Mouse (Mus musculus): ENCODE results near the gene Wbp1. TPM values are rescaled to one million over a fixed set of nuclear protein-coding genes. Genes with fewer than 3 reads are reported as not detected.

Gene Wbp1
- polyA plus RNA-seq, 1 experiment: 82.4 TPM

DNA sequence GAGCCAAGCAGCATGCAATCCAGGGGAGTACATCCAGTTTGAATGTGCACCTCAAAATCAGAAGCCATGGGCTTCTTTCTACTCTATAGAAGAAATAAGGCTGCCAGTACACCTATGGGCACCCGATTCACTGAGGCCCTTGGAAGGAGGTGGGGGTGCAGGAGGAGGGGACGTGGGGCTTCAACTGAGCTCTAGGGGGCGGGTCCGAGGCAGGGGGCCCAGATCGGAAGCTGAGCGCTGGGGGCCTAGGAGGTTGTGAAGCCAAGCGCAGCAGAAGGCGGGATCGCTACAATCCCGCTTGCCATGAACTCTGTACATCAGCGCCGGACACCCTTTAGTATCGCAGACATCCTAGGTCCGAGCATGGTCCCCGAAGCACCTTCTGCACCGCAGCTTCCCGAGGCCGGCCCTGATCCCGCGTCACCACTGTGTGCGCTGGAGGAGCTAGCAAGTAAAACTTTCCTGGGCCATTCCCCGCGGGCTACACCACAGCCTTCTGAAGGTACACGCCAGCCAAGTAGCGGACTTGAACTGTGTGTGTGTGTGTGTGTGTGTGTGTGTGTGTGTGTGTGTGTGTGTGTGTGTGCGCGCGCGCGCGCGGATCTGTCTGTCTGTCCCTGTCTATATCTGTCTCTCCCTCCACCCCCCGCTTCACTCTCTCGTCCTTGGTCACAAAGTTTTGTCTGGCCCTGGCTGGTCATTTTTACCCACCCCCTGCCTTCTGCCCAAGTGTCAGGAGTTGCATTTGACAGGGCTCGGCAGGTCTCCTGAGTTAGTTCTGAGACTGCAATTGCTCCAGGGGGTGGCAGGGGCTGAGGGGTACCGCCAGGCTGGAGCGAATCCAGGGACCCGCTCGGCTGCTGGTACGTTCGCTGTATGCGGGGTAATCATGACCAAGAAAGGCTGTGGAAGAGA, 35.0 kb downstream of the Wbp1 start, which contains the start of gene Lbx2:
TSS of gene Lbx2 (plus strand) at position 247 of the 915 bp plus-strand sequence.
- Histone ChIP-seq H3K4me3 (ENCODE audit: insufficient read depth, poor library complexity, severe bottlenecking) (no peak within 1 kb of the TSS), H3K36me3 (ENCODE audit: control insufficient read depth, insufficient read depth) (no peaks in the 10 kb centered on the region), H3K79me2 (ENCODE audit: control insufficient read depth, insufficient read depth) (no peaks in the 10 kb centered on the region), H3K79me3 (ENCODE audit: low read depth) (no peaks in the 10 kb centered on the region), H3ac (ENCODE audit: control insufficient read depth, insufficient read length, low read depth) (no peak within 1 kb of the TSS), H3K27me3 (ENCODE audit: control insufficient read depth, insufficient read depth, insufficient read length) (peaks cover 48% of the 10 kb centered on the region)
- TF ChIP-seq CEBPB (IDR thresholded peaks at IDR 0.05; ENCODE audit: low read depth): no peak

DNA sequence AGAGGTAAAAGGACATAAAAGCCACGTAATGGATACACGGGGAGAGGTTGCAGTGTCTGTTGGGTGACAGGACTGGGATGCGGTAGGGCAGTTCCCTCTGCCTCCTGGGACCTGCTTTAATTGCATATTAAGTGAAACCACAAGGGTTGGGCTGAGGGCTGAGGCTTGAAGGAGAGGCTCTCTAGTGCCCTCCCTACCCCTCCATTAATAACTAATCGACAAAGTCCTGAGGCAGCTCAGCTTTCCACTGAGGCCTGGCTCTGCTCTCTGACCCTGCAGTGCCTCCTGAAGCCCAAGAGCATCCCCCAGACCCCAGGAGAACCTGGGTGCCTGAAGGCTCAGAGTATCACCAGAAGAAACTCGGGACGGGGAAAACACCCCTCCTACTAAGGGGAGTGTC, 36.9 kb downstream of the Wbp1 start:
- H3ac ChIP-seq (ENCODE audit: control insufficient read depth, insufficient read length, low read depth): no peak overlapping the region
- peaks cover 10% of the 10 kb centered on the region for H3K36me3 ChIP-seq (ENCODE audit: control insufficient read depth, insufficient read depth)
- TF ChIP-seq CTCF (IDR thresholded peaks at IDR 0.05; ENCODE audit: control insufficient read depth, insufficient read depth, insufficient read length) (no peak), CEBPB (IDR thresholded peaks at IDR 0.05; ENCODE audit: low read depth) (no peak), FOSL1 (IDR thresholded peaks at IDR 0.05; ENCODE audit: insufficient read depth, low read length, poor library complexity, severe bottlenecking) (no peak), USF1 (IDR thresholded peaks at IDR 0.05; ENCODE audit: low read depth) (no peak)
- H3K4me3 ChIP-seq (ENCODE audit: insufficient read depth, poor library complexity, severe bottlenecking): no peak overlapping the region
- peaks cover 36% of the 10 kb centered on the region for H3K27me3 ChIP-seq (ENCODE audit: control insufficient read depth, insufficient read depth, insufficient read length)
- H3K79me3 ChIP-seq (ENCODE audit: low read depth): no peaks in the 10 kb centered on the region
- H3K79me2 ChIP-seq (ENCODE audit: control insufficient read depth, insufficient read depth): peaks cover 5% of the 10 kb centered on the region

DNA sequence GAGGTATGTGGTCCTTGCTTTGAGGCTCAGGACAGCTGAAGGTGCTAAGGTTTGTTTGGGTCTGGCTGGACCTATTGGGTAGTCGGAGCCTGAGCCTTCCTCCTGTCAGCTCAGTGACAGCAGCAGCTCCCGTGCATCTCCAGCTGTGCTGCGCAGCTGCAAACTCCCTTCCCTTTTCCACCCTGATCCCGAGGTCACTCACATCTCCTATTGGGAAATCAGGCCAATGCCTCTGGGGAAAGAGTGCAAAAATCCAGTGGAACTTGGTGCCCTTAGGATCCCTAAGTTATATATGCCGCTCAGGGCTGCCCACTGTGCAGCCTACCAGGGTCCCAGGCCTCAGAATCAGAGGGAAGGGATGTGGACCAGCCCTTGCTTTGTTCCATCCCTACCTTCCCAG, 37.9 kb downstream of the Wbp1 start:
- H3K79me2 ChIP-seq (ENCODE audit: control insufficient read depth, insufficient read depth): peaks cover 14% of the 10 kb centered on the region
- no peak for TF ChIP-seq CTCF (IDR thresholded peaks at IDR 0.05; ENCODE audit: control insufficient read depth, insufficient read depth, insufficient read length)
- TF ChIP-seq USF1 (IDR thresholded peaks at IDR 0.05; ENCODE audit: low read depth): no peak
- no peak for TF ChIP-seq MAX (IDR thresholded peaks at IDR 0.05)
- no peak for TF ChIP-seq MYOG (IDR thresholded peaks at IDR 0.05; ENCODE audit: control insufficient read depth, extremely low read depth, insufficient read length)
- TF ChIP-seq MYOD1 (IDR thresholded peaks at IDR 0.05; ENCODE audit: control insufficient read depth, insufficient read length, low read depth): no peak
- TF ChIP-seq CEBPB (IDR thresholded peaks at IDR 0.05; ENCODE audit: low read depth): no peak
- TF ChIP-seq FOSL1 (IDR thresholded peaks at IDR 0.05; ENCODE audit: insufficient read depth, low read length, poor library complexity, severe bottlenecking): no peak
- H3ac ChIP-seq (ENCODE audit: control insufficient read depth, insufficient read length, low read depth): no peak overlapping the region
- peaks cover 6% of the 10 kb centered on the region for H3K79me3 ChIP-seq (ENCODE audit: low read depth)
- peaks cover 13% of the 10 kb centered on the region for H3K36me3 ChIP-seq (ENCODE audit: control insufficient read depth, insufficient read depth)
- no peak overlapping the region for H3K4me3 ChIP-seq (ENCODE audit: insufficient read depth, poor library complexity, severe bottlenecking)
- H3K27me3 ChIP-seq (ENCODE audit: control insufficient read depth, insufficient read depth, insufficient read length): peaks cover 30% of the 10 kb centered on the region

DNA sequence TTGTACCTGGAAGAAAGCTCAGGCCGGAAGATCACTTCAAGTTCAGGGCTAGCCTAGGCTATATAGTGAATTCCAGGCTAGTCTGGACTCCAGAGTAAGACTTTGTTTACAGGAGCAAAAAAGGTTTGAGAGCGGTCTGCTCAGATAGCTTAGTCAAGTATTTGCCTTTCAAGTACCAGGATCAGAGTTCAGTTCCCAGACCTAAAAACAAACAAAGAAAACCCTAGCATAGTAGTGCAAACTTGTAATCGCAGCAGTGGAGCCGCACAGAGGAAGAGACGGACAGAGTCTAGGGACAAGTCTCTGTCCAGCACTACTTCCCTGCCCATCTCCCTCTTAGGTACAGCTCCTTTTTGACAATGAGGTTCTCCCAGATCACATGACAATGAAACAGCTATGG, 41.1 kb downstream of the Wbp1 start:
- Histone ChIP-seq H3K27me3 (ENCODE audit: control insufficient read depth, insufficient read depth, insufficient read length) (no peaks in the 10 kb centered on the region), H3K79me2 (ENCODE audit: control insufficient read depth, insufficient read depth) (peaks cover 14% of the 10 kb centered on the region), H3ac (ENCODE audit: control insufficient read depth, insufficient read length, low read depth) (no peak overlapping the region), H3K4me3 (ENCODE audit: insufficient read depth, poor library complexity, severe bottlenecking) (no peak overlapping the region), H3K36me3 (ENCODE audit: control insufficient read depth, insufficient read depth) (peaks cover 13% of the 10 kb centered on the region), H3K79me3 (ENCODE audit: low read depth) (peaks cover 6% of the 10 kb centered on the region)
- TF ChIP-seq USF1 (IDR thresholded peaks at IDR 0.05; ENCODE audit: low read depth) (no peak), CTCF (IDR thresholded peaks at IDR 0.05; ENCODE audit: control insufficient read depth, insufficient read depth, insufficient read length) (no peak), FOSL1 (IDR thresholded peaks at IDR 0.05; ENCODE audit: insufficient read depth, low read length, poor library complexity, severe bottlenecking) (no peak), MYOG (IDR thresholded peaks at IDR 0.05; ENCODE audit: control insufficient read depth, extremely low read depth, insufficient read length) (no peak), MAX (IDR thresholded peaks at IDR 0.05) (no peak), CEBPB (IDR thresholded peaks at IDR 0.05; ENCODE audit: low read depth) (no peak), MYOD1 (IDR thresholded peaks at IDR 0.05; ENCODE audit: control insufficient read depth, insufficient read length, low read depth) (no peak)

- Histone ChIP-seq H3ac (ENCODE audit: control insufficient read depth, insufficient read length, low read depth) (peak overlapping the region; percentile 74), H3K79me3 (ENCODE audit: low read depth) (peaks cover 6% of the 10 kb centered on the region), H3K4me3 (ENCODE audit: insufficient read depth, poor library complexity, severe bottlenecking) (peak overlapping the region; percentile 80), H3K36me3 (ENCODE audit: control insufficient read depth, insufficient read depth) (peaks cover 13% of the 10 kb centered on the region), H3K79me2 (ENCODE audit: control insufficient read depth, insufficient read depth) (peaks cover 14% of the 10 kb centered on the region), H3K27me3 (ENCODE audit: control insufficient read depth, insufficient read depth, insufficient read length) (no peaks in the 10 kb centered on the region)
- TF ChIP-seq USF1 (IDR thresholded peaks at IDR 0.05; ENCODE audit: low read depth): no peak
- peak; percentile 26 for TF ChIP-seq MAX (IDR thresholded peaks at IDR 0.05)
- TF ChIP-seq CEBPB (IDR thresholded peaks at IDR 0.05; ENCODE audit: low read depth): no peak
- TF ChIP-seq FOSL1 (IDR thresholded peaks at IDR 0.05; ENCODE audit: insufficient read depth, low read length, poor library complexity, severe bottlenecking): no peak
- peak; percentile 62 for TF ChIP-seq CTCF (IDR thresholded peaks at IDR 0.05; ENCODE audit: control insufficient read depth, insufficient read depth, insufficient read length)
These were observed 43.0 kb downstream of the Wbp1 start for GRCm38 (mm10) chr6:83078324-83078858.
